Mouse (Mus musculus) hindbrain, embryonic 15.5 days (tissue): ENCODE data around the gene Hnrnpa2b1. TPM values are rescaled to one million over a fixed set of nuclear protein-coding genes. Genes with fewer than 3 reads are reported as not detected.
A peak's percentile ranks its signal among the peaks of the same experiment; 100 is the strongest.

Experiments used
- ATAC-seq: fragments of 200-750 bp; cut with Nextera tagmentation; 2 replicates; pipeline ENCODE4 v1.8.0; 2017; ENCODE audit warnings: low read depth, moderate number of reproducible peaks, moderate TSS enrichment; ENCODE audit not compliant: low FRiP score
- H3K27ac ChIP-seq: fragments of 300-500 bp; sonication (generic); replicated peaks from 2 replicates; pipeline ENCODE4 v1.5.1; 2015; ENCODE audit warnings: mild to moderate bottlenecking, inconsistent platforms
- H3K27me3 ChIP-seq: fragments of 300-500 bp; sonication (generic); 2 replicates; pipeline ENCODE4 v1.6.1; 2015; ENCODE audit warnings: control low read depth, inconsistent platforms
- H3K36me3 ChIP-seq: fragments of 300-500 bp; sonication (generic); 2 replicates; pipeline ENCODE4 v1.6.1; 2015; ENCODE audit warnings: control low read depth, inconsistent platforms
- H3K4me1 ChIP-seq: fragments of 300-500 bp; sonication (generic); replicated peaks from 2 replicates; pipeline ENCODE4 v1.6.1; 2015; ENCODE audit warnings: control low read depth, inconsistent platforms
- H3K4me2 ChIP-seq: fragments of 300-500 bp; sonication (generic); 2 replicates; pipeline ENCODE4 v1.6.1; 2015; ENCODE audit warnings: moderate library complexity, mild to moderate bottlenecking, inconsistent platforms
- H3K4me3 ChIP-seq: fragments of 300-500 bp; sonication (generic); 2 replicates; pipeline ENCODE4 v1.5.1; 2015; ENCODE audit warnings: mild to moderate bottlenecking, inconsistent platforms
- H3K9ac ChIP-seq: fragments of 300-500 bp; sonication (generic); 2 replicates; pipeline ENCODE4 v1.6.1; 2015; ENCODE audit warnings: inconsistent platforms
- H3K9me3 ChIP-seq: fragments of 300-500 bp; sonication (generic); 2 replicates; pipeline ENCODE4 v1.6.1; 2016; ENCODE audit warnings: control low read depth, inconsistent platforms
- WGBS: fragments of 180-500 bp; shearing (Covaris S2); methylation state at CpG from one replicate; pipeline ENCODE4 v1.1.7; 2015; 5-methylcytosine and 5-hydroxymethylcytosine counted together
- polyA plus RNA-seq: library from polyadenylated mRNA; unstranded; fragments of >200 nt; fragmentation: Nextera tagmentation; extraction: Ambion mirVana; gene quantifications from 2 replicates; pipeline ENCODE4 v1.2.1, GENCODE M21; 2015

Gene Hnrnpa2b1
- polyA plus RNA-seq, 1 experiment from 2014 or later = 1,277 TPM

DNA sequence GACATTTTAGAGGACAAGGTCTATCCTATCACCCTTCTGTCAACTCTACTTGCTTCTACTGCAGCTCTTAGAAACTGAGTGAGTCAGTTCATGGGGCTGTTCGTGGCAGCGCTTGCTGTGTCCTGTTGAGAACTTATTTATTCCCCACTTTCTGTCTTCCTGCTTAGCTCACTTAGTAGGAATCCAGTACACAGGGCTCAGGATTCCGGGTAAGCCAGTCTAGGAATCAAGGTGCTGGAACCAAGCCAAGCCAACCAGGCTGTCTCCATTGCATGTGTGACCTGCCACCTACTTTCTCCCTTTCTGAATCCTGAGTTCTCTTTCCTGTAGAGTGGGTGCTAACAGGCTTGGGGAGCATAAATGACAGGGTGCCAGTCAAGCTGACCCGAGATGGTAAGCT is 32.0 kb downstream of the Hnrnpa2b1 start:
- no peaks in the 10 kb centered on the region for H3K9me3 ChIP-seq
- 81% methylated on average over 4 of the region's 4 CpGs for WGBS
- H3K27me3 ChIP-seq = no peaks in the 10 kb centered on the region
- H3K4me1 ChIP-seq = peaks cover 11% of the 10 kb centered on the region; the same call in 1 of the 2 replicates
- no peak overlapping the region for H3K4me3 ChIP-seq
- no peak overlapping the region for H3K4me2 ChIP-seq
- no peak for ATAC-seq
- H3K9ac ChIP-seq = no peak overlapping the region
- no peak overlapping the region for H3K27ac ChIP-seq
- no peaks in the 10 kb centered on the region for H3K36me3 ChIP-seq

GRCm38 (mm10) chr6:51434270-51434669 is 35.4 kb downstream of the Hnrnpa2b1 start:
- WGBS = 46% methylated on average over 7 of the region's 7 CpGs
- H3K27ac ChIP-seq = no peak overlapping the region
- H3K4me2 ChIP-seq = peak overlapping the region; percentile 82
- peak overlapping the region; percentile 50 for H3K4me3 ChIP-seq
- no peak for ATAC-seq
- H3K4me1 ChIP-seq = peaks cover 17% of the 10 kb centered on the region; the same call in 1 of the 2 replicates
- H3K36me3 ChIP-seq = no peaks in the 10 kb centered on the region
- no peaks in the 10 kb centered on the region for H3K9me3 ChIP-seq
- H3K27me3 ChIP-seq = peaks cover 6% of the 10 kb centered on the region
- H3K9ac ChIP-seq = no peak overlapping the region

- peak; percentile 75 for ATAC-seq
- peaks cover 17% of the 10 kb centered on the region; the same call in 1 of the 2 replicates for H3K4me1 ChIP-seq
- peak within 1 kb of the TSS; percentile 46 for H3K9ac ChIP-seq
- H3K36me3 ChIP-seq = no peaks in the 10 kb centered on the region
- H3K27me3 ChIP-seq = peaks cover 6% of the 10 kb centered on the region
- peak within 1 kb of the TSS; percentile 82 for H3K4me2 ChIP-seq
- peak within 1 kb of the TSS; percentile 50 for H3K4me3 ChIP-seq
- H3K27ac ChIP-seq = no peak within 1 kb of the TSS
- H3K9me3 ChIP-seq = no peaks in the 10 kb centered on the region
- WGBS = under 1% methylated on average over 74 of the region's 74 CpGs
Observed at GRCm38 (mm10) chr6:51432535-51433397, 36.9 kb downstream of the Hnrnpa2b1 start, which contains the start of gene Nfe2l3. Gene Nfe2l3, plus strand, starts transcription at chr6:51432670.

DNA sequence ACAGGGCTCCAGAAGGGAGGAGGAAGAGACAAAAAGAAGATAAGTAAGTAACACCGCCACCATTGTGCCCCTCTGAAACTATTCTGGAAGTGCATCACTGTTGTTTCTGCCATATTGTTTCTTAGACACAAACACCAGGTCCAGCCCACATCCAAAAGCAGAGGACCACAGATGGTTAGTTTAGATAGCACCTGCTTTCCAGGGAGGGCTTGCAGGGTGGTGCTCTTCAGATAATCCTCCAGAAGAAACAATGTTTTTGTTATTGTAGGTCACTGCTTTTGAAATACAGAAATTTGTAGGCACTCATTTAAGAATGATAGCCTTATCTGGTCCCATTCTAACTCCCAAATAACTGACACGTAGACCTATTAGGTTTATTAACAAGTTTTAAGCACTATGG is 45.2 kb downstream of the Hnrnpa2b1 start:
- no peaks in the 10 kb centered on the region for H3K36me3 ChIP-seq
- H3K4me1 ChIP-seq = no peaks in the 10 kb centered on the region
- no peak overlapping the region for H3K27ac ChIP-seq
- no peak overlapping the region for H3K9ac ChIP-seq
- H3K4me3 ChIP-seq = no peak overlapping the region
- H3K4me2 ChIP-seq = no peak overlapping the region
- no peaks in the 10 kb centered on the region for H3K27me3 ChIP-seq
- ATAC-seq = no peak
- WGBS = 95% methylated on average over 2 of the region's 2 CpGs
- H3K9me3 ChIP-seq = no peaks in the 10 kb centered on the region

DNA sequence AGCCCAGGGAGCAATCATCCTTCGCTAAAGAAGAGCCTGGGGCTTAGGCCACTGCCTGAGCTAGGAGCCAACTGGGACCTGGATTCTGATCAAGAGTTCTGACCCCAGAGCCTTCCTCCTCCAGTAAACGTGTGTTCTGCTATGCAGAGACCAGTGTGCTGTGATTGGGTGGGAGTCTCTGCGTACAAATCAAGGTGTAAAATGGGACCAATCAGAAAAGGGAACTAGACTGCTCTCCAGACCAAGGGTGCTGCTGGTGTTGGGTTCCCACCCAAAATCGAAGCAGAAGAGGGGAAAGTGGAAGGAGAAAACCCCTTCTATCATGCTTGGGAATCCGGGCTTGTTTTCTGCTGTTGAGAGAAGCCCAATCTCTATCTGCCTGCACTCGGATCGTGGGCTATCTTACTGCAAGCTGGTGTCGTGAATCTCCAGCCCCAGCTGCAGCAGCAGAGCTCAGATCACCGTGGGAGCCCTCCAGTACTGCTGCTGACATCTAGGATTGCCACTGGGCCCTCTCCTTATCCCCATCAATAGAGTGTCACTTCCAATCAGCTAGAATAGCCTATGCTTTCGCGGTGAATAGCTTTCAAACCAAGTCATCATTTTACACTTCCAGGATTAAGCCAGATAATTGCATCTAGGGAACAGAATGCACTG is 46.1 kb downstream of the Hnrnpa2b1 start:
- no peak for ATAC-seq
- H3K27me3 ChIP-seq = no peaks in the 10 kb centered on the region
- WGBS = 52% methylated on average over 11 of the region's 11 CpGs

DNA sequence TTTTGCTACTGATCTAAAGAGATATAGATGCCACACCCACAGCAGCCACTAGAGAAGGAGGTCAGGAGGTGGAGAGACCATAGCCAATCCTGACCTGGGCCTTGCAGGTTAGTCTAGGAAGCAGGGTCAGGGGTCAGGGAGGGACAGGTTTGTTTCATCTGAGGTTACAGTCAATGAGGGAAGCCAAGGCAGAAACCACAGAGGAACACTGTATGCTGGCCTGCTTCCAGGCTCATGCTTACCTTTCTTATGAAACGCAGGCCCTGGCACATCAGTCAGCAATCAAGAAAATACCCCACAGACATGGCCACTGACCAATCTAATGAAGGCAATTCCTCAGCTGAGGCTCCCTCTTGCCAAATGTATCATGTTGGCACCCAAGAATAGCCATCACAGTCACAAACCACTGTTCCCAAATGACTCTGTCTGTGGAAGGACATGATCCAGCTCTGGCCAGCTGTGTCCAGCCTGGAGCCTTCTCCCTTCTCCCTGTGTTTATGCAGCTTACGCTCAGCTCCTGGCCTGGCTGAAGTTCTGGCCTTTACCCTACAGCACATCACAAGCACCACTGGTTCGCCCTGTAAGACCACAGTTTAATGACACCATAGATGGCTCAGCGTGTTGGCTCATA is 52.3 kb downstream of the Hnrnpa2b1 start:
- Histone ChIP-seq H3K36me3 (no peaks in the 10 kb centered on the region), H3K9ac (no peak overlapping the region), H3K9me3 (no peaks in the 10 kb centered on the region), H3K4me1 (no peaks in the 10 kb centered on the region), H3K4me3 (no peak overlapping the region), H3K27me3 (no peaks in the 10 kb centered on the region), H3K4me2 (no peak overlapping the region), H3K27ac (no peak overlapping the region)
- 94% methylated on average over 4 of the region's 4 CpGs for WGBS
- ATAC-seq = no peak

More for the DNA sequence above, 46.1 kb downstream of the Hnrnpa2b1 start:
- no peak overlapping the region for H3K4me2 ChIP-seq
- H3K9ac ChIP-seq = no peak overlapping the region
- no peaks in the 10 kb centered on the region for H3K36me3 ChIP-seq
- no peaks in the 10 kb centered on the region for H3K9me3 ChIP-seq
- H3K4me3 ChIP-seq = no peak overlapping the region
- H3K4me1 ChIP-seq = no peaks in the 10 kb centered on the region
- no peak overlapping the region for H3K27ac ChIP-seq

GRCm38 (mm10) chr6:51416433-51416832 is 53.3 kb downstream of the Hnrnpa2b1 start:
- no peaks in the 10 kb centered on the region for H3K4me1 ChIP-seq
- no peak overlapping the region for H3K9ac ChIP-seq
- H3K27ac ChIP-seq = no peak overlapping the region
- ATAC-seq = no peak
- no peaks in the 10 kb centered on the region for H3K27me3 ChIP-seq
- H3K4me2 ChIP-seq = no peak overlapping the region
- H3K36me3 ChIP-seq = no peaks in the 10 kb centered on the region
- H3K4me3 ChIP-seq = no peak overlapping the region
- H3K9me3 ChIP-seq = no peaks in the 10 kb centered on the region
- 60% methylated on average over 1 of the region's 1 CpGs for WGBS

Other genes with a start within 250 kb of the Hnrnpa2b1 start
- 7.4 and 7.5 TPM in 2 replicates for gene Nfe2l3, start 37.2 kb downstream of the Hnrnpa2b1 start, polyA plus RNA-seq
- gene Cbx3, start 466 bp upstream of the Hnrnpa2b1 start, polyA plus RNA-seq = 335 and 378 TPM in 2 replicates
- gene Snx10, start 54.0 kb upstream of the Hnrnpa2b1 start, polyA plus RNA-seq = 61.6 and 62.0 TPM in 2 replicates